Mouse (Mus musculus) A20 (cell line): Measurements from ENCODE around the gene Ttll10.

ENCODE experiments used
- DNase-seq: peaks from one replicate; pipeline ENCODE4 v3.0.0-alpha.2; 2011; ENCODE audit warnings: low read depth, low spot score

Gene Ttll10

DNA sequence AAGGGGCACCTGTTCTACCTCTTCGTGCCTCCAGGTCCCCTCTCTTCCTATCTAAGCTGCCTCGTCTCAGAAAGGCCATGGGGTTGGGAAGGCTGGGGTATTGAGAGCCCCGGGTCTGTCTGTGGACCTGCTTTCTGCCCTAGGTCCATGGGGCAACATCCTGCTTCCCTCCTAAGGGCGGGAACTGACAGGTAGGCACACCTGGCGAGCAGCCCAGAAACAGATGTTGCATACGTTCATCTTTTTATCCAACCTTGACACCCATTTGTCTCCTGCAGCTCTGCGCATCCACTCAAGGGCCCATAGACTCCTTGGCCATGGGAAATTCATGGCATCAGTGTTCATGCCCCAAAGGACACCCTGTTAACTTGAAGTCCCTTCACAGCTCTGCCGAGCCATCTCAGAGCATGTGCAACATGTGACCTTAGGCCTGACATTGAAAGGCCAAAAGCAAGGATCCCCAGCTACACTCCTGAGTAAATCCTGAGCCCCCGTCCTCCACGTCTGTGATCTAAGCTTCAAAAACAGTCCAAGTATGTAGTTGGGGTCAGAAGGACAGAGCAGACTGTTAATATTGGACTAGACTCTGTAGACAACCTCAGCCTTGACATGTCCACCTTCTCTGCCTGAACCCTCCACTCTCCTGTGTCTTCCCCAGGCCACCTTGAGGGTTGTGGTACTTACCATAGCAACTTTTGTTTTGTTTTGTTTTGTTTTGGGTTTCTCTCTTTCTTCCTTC is 6.1 kb upstream of the Ttll10 start:
- DNase-seq: no peak

DNA sequence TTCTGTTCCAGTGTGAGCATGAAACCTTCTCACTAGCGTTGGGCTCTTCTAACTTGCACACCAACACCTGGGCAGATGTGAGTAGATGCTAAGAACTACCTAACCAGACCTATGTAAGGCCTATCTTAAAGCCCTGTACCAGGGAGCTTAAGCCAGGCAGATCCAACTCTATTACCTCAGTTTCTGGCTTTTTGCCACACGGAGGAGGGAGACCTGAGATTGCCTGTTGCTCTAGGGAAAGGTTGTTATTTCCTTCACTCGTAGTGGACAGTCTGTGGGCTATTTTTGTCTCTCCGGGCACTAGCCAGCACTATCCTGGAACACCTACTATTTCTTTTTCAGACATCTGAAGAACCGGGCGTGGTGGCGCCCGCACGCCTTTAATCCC is 5.3 kb upstream of the Ttll10 start:
- no peak for DNase-seq

DNA sequence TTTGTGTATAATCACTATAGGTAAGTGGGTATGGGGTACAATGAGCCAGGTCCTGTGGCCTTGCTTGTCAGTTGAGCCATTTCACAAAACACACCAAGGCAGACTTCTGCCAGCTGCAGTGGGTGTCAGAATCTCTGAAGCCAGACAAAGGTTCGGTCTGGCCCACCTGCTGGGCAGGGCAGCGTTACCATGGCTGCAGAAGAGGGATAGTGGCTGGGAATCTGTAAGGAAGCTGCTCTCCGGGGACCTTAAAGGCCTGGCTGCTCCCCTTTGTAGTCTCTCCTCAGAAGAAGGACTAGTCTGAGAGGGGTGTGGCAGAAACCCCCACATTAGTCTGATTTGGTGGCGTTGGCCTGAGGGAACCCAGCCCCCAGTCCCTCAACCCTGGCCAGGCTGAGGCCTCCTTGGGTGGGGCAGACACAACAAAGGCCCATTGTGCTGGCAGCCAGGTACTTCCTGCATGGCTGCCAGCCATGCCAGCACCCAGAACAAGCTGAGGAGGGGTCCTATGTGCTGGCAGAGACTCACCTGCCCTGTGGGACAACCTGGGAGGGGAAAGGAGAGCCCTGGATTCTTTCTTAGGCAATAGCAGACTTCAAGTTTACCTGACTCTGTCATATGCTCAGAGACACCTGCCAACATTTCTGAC is 4.8 kb upstream of the Ttll10 start:
- no peak for DNase-seq

DNA sequence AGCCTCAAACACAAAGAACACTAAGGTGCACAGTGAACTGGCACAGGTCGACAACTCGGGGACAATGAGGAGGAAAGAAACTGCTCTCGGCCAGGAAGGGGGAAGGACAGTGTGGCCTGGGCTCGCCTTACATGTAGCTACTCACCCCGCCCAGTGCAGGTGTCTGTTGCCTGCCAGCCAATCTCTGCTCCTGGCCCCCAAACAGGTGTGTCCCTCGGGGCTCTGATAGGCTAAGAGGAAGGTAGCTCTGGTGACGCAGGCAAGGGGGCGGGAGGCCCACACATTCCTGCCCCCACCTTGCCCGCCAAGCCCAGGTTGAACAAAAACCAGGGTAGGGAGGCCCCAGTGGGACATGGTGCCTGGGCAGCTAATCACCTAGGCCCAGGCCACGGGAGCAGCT is 499 bp upstream of the Ttll10 start:
- DNase-seq: no peak

- DNase-seq: no peak
These were observed 388 bp downstream of the Ttll10 start for GRCm38 (mm10) chr4:156058826-156059225.

- DNase-seq: no peak
These were observed 1.5 kb downstream of the Ttll10 start for GRCm38 (mm10) chr4:156057702-156058101.

DNA sequence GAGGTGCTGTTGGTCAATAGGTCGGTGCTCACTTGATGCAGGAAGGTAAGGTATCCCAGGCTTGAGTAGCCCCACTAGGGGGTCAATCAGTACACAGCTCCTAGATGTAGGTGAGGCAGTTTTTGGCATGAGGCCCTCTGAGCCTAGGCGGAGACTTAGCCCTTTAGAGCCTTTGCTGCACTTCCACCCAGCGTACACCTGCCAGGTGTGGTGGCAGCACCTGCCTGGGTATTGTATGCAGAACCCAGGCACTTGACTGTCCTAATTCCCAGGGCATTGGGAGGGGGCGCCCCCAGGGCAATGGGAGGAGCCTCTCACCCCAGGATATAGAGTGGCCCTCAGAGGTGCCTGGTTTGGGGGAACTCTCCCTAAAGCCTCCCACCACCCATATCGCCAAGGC is 4.0 kb downstream of the Ttll10 start:
- DNase-seq: no peak

GRCm38 (mm10) chr4:156054606-156055005 is 4.6 kb downstream of the Ttll10 start:
- DNase-seq: no peak

DNA sequence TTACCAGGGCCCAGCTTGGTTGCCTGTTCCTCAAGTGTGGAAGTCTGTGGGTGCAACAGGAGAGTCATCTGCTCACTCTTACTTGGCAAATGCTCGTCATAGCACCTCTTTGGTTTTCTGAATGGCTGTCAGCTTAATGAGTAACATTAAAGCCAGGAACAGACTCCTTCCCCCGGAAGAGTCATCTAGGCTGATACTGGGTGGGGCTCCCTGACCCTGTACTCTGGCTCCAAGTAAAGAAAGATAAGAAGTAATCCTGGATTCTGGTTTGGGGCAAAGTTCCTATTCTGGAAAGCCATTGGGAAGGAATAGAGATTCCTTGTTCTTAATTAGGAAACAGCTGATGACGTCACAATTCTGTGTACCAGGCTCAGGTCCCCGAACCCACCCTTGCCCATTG is 5.1 kb downstream of the Ttll10 start:
- DNase-seq: no peak

GRCm38 (mm10) chr4:156053113-156053512 is 6.1 kb downstream of the Ttll10 start:
- no peak for DNase-seq

- no peak for DNase-seq
These were observed 8.7 kb downstream of the Ttll10 start for GRCm38 (mm10) chr4:156050391-156050980.

- no peak for DNase-seq
These were observed 9.4 kb downstream of the Ttll10 start for GRCm38 (mm10) chr4:156049779-156050178.

GRCm38 (mm10) chr4:156044754-156045153 is 14.5 kb downstream of the Ttll10 start:
- no peak for DNase-seq

DNA sequence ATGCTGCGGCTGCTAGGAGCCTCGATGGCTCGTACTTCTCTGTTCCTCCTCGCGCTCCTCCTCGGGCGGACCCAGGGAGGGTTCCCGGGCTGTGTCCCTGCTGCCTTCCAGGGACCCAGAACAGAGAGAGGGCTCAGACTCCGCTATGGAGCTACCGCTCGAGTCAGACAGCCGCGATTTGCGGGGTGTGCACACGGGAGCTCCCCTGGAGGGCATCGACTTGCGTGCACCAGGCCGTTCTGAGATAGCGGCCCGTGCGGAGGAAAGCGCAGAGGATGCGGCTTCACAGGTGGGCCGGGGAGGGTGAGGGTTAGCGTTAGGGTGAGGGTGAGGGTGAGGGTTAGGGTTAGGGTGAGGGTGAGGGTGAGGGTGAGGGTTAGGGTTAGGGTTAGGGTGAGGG is 24.3 kb downstream of the Ttll10 start:
- no peak for DNase-seq

DNA sequence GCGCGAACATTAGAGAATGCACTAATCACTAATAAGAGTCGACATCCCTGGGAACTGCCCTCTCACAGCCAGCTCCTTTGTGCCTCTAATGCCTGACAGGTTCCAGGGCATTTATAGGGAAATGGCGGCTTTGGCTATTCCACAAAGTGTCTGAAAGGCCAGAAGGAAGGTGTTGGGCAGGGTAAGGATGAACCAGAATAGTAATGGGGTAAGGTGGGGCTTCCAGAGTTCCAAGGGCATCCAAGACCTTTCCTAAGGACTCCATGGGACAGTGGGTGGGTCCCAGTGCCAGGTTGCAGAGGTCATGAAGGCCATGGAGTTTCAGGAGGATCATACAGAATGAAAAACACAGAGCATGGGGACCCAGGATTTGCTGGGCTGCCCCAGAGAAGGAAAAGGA is 24.9 kb downstream of the Ttll10 start:
- DNase-seq: no peak

- peak; percentile 72 for DNase-seq
These were observed 25.6 kb downstream of the Ttll10 start for GRCm38 (mm10) chr4:156033476-156034119.

DNA sequence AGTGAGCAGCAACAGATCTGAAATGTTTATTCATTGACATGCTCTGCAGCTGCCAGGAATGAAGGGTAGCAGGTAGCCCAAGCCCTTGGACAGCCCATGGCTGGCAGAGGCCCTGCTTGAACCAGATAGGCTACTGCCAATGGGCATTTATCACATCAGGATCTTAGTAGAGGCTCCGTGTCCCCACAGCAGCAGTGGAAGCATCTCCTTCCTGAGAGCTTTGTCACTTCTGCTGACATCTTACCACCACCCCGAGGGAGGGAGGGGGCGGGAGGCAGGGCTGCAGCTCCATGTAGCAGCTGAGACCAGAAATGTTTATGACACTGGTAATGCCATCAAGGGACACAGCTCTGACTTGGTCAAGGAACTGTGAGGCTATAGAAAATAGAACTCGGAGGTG is 26.4 kb downstream of the Ttll10 start:
- DNase-seq: no peak

GRCm38 (mm10) chr4:156031593-156032391 is 27.4 kb downstream of the Ttll10 start:
- DNase-seq: no peak

DNA sequence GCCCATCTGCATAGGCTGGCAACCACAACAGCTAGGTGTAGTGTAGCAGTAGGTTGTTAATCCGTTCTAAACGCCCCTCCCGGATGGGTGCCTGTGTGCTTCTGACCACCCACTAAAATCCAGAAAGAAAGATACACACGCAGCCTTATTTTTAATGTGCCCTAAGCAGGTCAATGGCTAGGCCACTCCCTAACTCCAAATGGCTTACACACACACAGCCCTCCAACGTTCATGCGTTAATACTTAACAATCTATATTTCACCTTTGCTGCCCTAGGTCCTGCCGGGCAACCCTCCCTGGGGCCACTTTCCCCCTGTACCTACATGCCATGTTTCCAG is 28.0 kb downstream of the Ttll10 start:
- no peak for DNase-seq

DNA sequence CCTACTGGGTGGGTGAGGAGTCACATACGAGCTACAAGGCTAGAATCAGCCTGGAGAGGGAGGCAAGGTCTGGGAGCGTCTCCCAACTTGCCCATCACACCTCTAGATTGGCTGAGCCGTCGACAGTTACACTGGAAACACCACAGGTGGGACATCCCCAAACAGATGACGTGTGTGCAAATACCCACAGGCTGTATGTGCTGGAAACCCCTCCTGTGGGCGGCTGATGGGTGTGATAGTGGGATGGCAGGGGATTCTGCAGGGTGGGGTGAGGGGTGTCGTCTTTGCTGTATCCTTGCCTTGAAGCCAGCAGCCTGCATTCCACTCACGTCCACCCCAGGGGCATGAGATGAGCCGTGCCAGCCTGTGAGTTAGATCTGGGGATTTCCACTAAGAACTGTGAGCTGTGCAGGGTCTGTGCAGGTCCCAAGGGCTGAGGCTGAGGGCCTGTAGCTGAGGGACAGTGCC is 28.5 kb downstream of the Ttll10 start:
- DNase-seq: no peak

- DNase-seq: no peak
These were observed 30.6 kb downstream of the Ttll10 start for GRCm38 (mm10) chr4:156028580-156028979.

GRCm38 (mm10) chr4:156026013-156026412 is 33.2 kb downstream of the Ttll10 start, which contains the start of gene Tnfrsf18:
TSS of gene Tnfrsf18 (plus strand) at chr4:156026164.
- no peak for DNase-seq
